Mouse (Mus musculus) liver, adult 2 months (tissue): Measurements from ENCODE around the gene Sbk3. TPM values are rescaled to one million over a fixed set of nuclear protein-coding genes. Genes with fewer than 3 reads are reported as not detected.

Source experiments
- DNase-seq: peaks from one replicate; pipeline ENCODE4 v3.0.0-alpha.2; 2011; ENCODE audit warnings: low read depth, low spot score; ENCODE audit errors: extremely low read depth
- H3K27ac ChIP-seq: fragments of 200-500 bp; replicated peaks from 2 replicates; pipeline ENCODE4 v1.5.1; 2012; ENCODE audit warnings: low read depth, mild to moderate bottlenecking, control low read depth, inconsistent platforms, low read length; ENCODE audit not compliant: insufficient read depth
- H3K27me3 ChIP-seq: fragments of 200-500 bp; 2 replicates; pipeline ENCODE4 v1.6.1; 2012; ENCODE audit warnings: mild to moderate bottlenecking, moderate library complexity, low read length, inconsistent platforms; ENCODE audit not compliant: control insufficient read depth, insufficient read depth
- H3K36me3 ChIP-seq: fragments of 200-500 bp; 2 replicates; pipeline ENCODE4 v1.6.1; 2012; ENCODE audit warnings: low read length, inconsistent platforms; ENCODE audit not compliant: control insufficient read depth, insufficient read depth
- H3K4me1 ChIP-seq: fragments of 200-500 bp; 2 replicates; pipeline ENCODE4 v1.6.1; 2011; ENCODE audit warnings: low read length; ENCODE audit not compliant: control insufficient read depth, insufficient read depth
- H3K4me3 ChIP-seq: fragments of 200-500 bp; 2 replicates; pipeline ENCODE4 v1.5.1; 2011; ENCODE audit warnings: low read depth, mild to moderate bottlenecking, control low read depth, low read length, moderate library complexity; ENCODE audit not compliant: insufficient read depth
- H3K79me2 ChIP-seq: fragments of 200-500 bp; 2 replicates; pipeline ENCODE4 v1.6.1; 2012; ENCODE audit warnings: inconsistent platforms, mild to moderate bottlenecking, low read length, moderate library complexity; ENCODE audit not compliant: control insufficient read depth, insufficient read depth
- H3K9ac ChIP-seq: fragments of 200-500 bp; 2 replicates; pipeline ENCODE4 v1.6.1; 2012; ENCODE audit warnings: low read depth, mild to moderate bottlenecking, control low read depth, inconsistent platforms, low read length
- CTCF ChIP-seq: fragments of 200-500 bp; IDR thresholded peaks from 2 replicates; pipeline ENCODE4 v1.5.1; 2011; ENCODE audit warnings: low read depth, low read length, control low read depth
- POLR2A ChIP-seq: fragments of 200-500 bp; IDR thresholded peaks from 2 replicates; pipeline ENCODE4 v1.6.1; 2011; ENCODE audit warnings: low read length, control low read depth; ENCODE audit not compliant: insufficient read depth; ENCODE audit errors: extremely low read depth
- WGBS: fragments of 180-500 bp; shearing (Covaris S2); methylation state at CpG from one replicate; pipeline ENCODE4 v1.1.7; 2018; 5-methylcytosine and 5-hydroxymethylcytosine counted together
- polyA plus RNA-seq: library from polyadenylated mRNA; depleted of rRNA; stranded (reverse); fragments of >200 nt; gene quantifications from 2 replicates; pipeline ENCODE4 v1.2.3, GENCODE M21; 2012
- total RNA-seq: library from RNA; depleted of rRNA; stranded (reverse); fragments of >200 nt; gene quantifications from 2 replicates; pipeline ENCODE4 v1.2.3, GENCODE M21; 2014

Gene Sbk3
- total and polyA plus RNA-seq, 2 experiments, result not detected

- DNase-seq, result no peak
- no peaks in the 10 kb centered on the region for H3K36me3 ChIP-seq
- no peaks in the 10 kb centered on the region for H3K79me2 ChIP-seq
- TF ChIP-seq CTCF (no peak), POLR2A (no peak)
- 7% methylated on average over 18 of the region's 19 CpGs for WGBS
- peak overlapping the region; percentile 89 for H3K4me3 ChIP-seq
- peaks cover 4% of the 10 kb centered on the region; the same call in 1 of the 2 replicates for H3K4me1 ChIP-seq
- peak overlapping the region; percentile 87 for H3K9ac ChIP-seq
- no peak overlapping the region for H3K27ac ChIP-seq
- no peaks in the 10 kb centered on the region for H3K27me3 ChIP-seq
These were observed 24.5 kb upstream of the Sbk3 start for GRCm38 (mm10) chr7:4995268-4996002.

- Histone ChIP-seq H3K79me2 (no peaks in the 10 kb centered on the region), H3K27ac (no peak overlapping the region), H3K4me3 (no peak overlapping the region), H3K36me3 (no peaks in the 10 kb centered on the region), H3K27me3 (no peaks in the 10 kb centered on the region; the same call in 1 of the 2 replicates), H3K9ac (no peak overlapping the region), H3K4me1 (peaks cover 4% of the 10 kb centered on the region; the same call in 1 of the 2 replicates)
- DNase-seq, result no peak
- 84% methylated on average over 59 of the region's 59 CpGs for WGBS
- TF ChIP-seq POLR2A (no peak), CTCF (no peak)
These were observed 23.2 kb upstream of the Sbk3 start for GRCm38 (mm10) chr7:4993999-4994788.

- H3K79me2 ChIP-seq, result no peaks in the 10 kb centered on the region
- 85% methylated on average over 55 of the region's 55 CpGs for WGBS
- DNase-seq, result no peak
- H3K4me3 ChIP-seq, result no peak overlapping the region
- H3K9ac ChIP-seq, result no peak overlapping the region
- H3K27ac ChIP-seq, result no peak overlapping the region
- no peaks in the 10 kb centered on the region for H3K36me3 ChIP-seq
- H3K4me1 ChIP-seq, result peaks cover 4% of the 10 kb centered on the region; the same call in 1 of the 2 replicates
- TF ChIP-seq CTCF (no peak), POLR2A (no peak)
- no peaks in the 10 kb centered on the region; the same call in 1 of the 2 replicates for H3K27me3 ChIP-seq
These were observed 22.5 kb upstream of the Sbk3 start for GRCm38 (mm10) chr7:4993347-4993998.

GRCm38 (mm10) chr7:4988250-4988649 lies 17.3 kb upstream of the Sbk3 start:
- Histone ChIP-seq H3K4me1 (no peaks in the 10 kb centered on the region), H3K79me2 (no peaks in the 10 kb centered on the region), H3K27ac (no peak overlapping the region), H3K27me3 (no peaks in the 10 kb centered on the region; the same call in 1 of the 2 replicates), H3K4me3 (no peak overlapping the region), H3K36me3 (no peaks in the 10 kb centered on the region), H3K9ac (no peak overlapping the region)
- TF ChIP-seq CTCF (no peak), POLR2A (no peak)
- DNase-seq, result no peak
- 46% methylated on average over 2 of the region's 2 CpGs for WGBS

- no peak overlapping the region for H3K4me3 ChIP-seq
- H3K9ac ChIP-seq, result no peak overlapping the region
- no peaks in the 10 kb centered on the region for H3K4me1 ChIP-seq
- no peaks in the 10 kb centered on the region for H3K36me3 ChIP-seq
- TF ChIP-seq POLR2A (no peak), CTCF (peak; percentile 20; the same call in 1 of the 2 replicates)
- no peaks in the 10 kb centered on the region for H3K27me3 ChIP-seq
- DNase-seq, result no peak
- 92% methylated on average over 7 of the region's 7 CpGs for WGBS
- H3K27ac ChIP-seq, result no peak overlapping the region
- H3K79me2 ChIP-seq, result no peaks in the 10 kb centered on the region
These were observed 5.9 kb upstream of the Sbk3 start for GRCm38 (mm10) chr7:4976832-4977231.
